Mouse (Mus musculus) brown adipose tissue, adult 24 weeks (tissue): ENCODE data around the gene Khnyn. TPM values are rescaled to one million over a fixed set of nuclear protein-coding genes. Genes with fewer than 3 reads are reported as not detected.

ENCODE experiments used
- H3K27ac ChIP-seq: fragments of 200-500 bp; replicated peaks from 2 replicates; pipeline ENCODE4 v1.5.1; 2012; ENCODE audit warnings: low read depth, mild to moderate bottlenecking, low read length
- H3K4me1 ChIP-seq: fragments of 200-500 bp; 2 replicates; pipeline ENCODE4 v1.6.1; 2012; ENCODE audit warnings: low read length, mixed read lengths; ENCODE audit not compliant: control insufficient read depth, insufficient read depth, insufficient read length
- H3K4me3 ChIP-seq: fragments of 200-500 bp; 2 replicates; pipeline ENCODE4 v1.5.1; 2012; ENCODE audit warnings: low read depth, mild to moderate bottlenecking, low read length, moderate library complexity; ENCODE audit not compliant: insufficient read depth
- polyA plus RNA-seq: library from polyadenylated mRNA; stranded (reverse); fragments of >200 nt; gene quantifications from 2 replicates; pipeline ENCODE4 v1.2.4, GENCODE M21; 2012; ENCODE audit not compliant: missing spikeins, insufficient read depth, insufficient read length

Khnyn gene
- polyA plus RNA-seq, 1 experiment = 4.2 TPM

DNA sequence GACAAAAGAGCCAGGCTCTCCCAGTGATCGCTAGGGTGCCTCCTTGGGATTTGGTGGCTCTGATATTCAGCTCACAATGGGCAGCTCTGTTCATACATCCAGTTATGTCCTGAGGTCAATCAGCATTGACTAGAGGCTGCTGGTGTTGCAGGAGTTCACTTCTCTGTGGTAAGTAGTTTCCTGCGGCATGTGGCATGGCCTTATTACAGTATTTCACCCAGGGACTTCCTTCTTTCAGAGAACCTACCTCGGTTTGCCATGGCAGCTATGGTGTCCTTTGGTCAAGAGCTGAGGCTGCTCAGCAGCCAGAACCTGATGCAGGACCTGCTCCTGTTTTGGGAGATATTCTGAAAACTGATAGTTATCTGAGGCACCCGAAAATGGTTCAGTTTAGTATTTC lies 42.1 kb downstream of the Khnyn start:
- Histone ChIP-seq H3K4me3 (no peak overlapping the region), H3K4me1 (no peaks in the 10 kb centered on the region), H3K27ac (no peak overlapping the region)

DNA sequence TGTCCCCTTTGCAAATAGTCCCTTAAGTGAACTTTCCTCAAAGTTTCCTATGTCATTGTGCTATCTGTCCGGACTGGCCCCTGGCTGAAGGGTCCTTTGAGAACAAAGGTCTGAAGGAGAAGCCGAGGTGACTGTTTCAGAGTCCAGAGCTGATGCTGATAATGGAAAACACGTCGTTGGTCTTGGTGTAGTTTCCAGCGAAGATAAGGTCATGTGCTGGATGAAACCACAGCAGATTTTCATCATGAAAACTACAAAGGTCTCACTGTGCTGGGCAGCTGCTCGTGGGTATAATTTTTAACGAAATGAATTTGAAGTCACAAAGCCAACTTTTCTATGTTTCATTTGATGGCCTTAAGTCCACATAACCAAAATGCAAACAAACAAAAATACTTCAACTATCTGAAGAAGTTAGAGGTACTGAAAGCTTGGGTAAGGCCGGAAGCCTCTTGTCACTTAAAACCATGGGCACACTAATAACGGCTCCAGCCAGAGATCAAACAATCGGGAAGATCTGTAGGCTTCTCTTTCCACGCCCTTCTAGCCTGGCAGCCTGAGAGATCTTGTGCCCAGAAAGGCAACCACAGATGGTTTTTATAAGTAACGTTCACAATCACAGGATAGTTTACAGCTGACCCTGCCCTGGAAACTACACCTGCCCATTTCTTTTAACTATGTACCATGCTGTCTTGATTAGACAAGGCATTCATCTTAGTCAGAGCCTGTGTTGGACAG lies 44.7 kb downstream of the Khnyn start:
- Histone ChIP-seq H3K4me1 (no peaks in the 10 kb centered on the region), H3K27ac (no peak overlapping the region), H3K4me3 (no peak overlapping the region)

DNA sequence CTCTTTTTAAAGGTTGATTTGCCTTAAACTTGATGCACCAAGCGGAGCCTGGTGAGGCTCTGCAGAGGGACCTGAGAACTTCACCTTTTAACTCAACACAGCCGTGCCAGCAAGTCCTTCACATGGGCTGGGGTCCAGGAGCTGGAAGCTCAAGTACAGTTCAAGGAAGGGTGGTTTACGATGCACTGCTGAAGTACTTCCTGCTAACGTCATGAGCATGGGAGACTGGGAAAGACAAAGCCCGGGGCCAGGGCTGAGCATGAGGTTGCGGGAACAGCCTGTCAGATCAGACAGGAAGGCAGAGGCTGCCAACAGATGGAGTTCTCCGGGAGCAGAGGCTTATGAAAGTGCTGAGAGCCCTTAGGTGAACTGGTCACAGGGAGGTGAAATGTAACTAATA lies 48.8 kb downstream of the Khnyn start:
- no peaks in the 10 kb centered on the region for H3K4me1 ChIP-seq
- no peak overlapping the region for H3K4me3 ChIP-seq
- peak overlapping the region; percentile 69; the same call in 1 of the 2 replicates for H3K27ac ChIP-seq

DNA sequence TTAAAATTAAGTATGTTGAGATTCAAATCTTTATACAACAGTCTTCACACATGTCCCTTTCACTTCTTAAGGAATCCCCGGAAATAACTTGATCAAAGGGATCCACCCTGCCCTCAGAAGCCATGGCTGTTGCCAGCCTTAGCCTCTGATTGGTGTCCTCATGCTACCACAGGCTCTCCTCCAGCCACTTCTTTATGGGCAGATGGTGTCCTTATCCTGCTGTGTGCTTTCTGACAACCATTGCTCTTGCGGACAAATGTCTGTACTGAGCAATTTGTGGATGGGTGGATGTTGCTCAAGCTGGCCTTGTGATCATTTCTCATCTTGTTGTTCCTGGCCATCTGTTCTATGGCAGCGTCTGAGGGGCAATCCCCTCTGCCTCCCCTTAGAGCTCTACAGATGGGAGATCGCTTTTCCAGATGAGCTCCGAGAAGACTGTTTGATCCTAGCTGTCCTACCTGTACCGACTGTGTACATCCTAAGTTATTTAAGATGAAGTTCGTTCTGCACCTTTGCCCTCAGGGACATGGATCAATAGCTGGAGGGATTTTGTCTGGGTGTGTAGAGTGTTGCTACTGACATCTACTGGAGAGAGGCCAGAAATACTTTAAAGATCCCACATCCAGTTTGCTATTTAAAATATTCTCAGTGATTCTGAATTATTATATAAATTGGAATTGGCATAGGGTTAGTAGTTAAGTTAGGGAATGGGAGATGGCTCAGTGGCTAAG lies 55.5 kb downstream of the Khnyn start:
- Histone ChIP-seq H3K27ac (no peak overlapping the region), H3K4me1 (no peaks in the 10 kb centered on the region), H3K4me3 (no peak overlapping the region)

DNA sequence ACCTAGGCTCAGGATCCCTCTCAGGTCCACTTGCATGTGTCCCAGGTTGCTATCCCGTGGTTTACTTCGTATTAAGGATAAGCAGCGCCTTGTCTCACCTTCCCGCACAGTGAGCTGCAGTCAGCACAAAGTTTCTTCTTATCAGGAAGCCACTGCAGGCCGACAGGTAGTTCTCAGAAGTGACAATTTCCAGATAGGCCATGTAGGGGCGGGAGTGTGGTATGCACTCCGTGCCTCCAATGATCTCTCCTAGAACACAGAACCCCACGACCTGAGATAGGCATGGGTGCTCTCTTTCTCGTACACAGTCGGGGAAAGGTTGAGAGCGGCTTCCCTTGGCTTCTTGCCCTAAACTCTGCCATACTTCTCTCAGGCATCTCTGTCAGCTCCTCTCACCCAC lies 58.9 kb downstream of the Khnyn start:
- H3K4me3 ChIP-seq = no peak overlapping the region
- no peak overlapping the region for H3K27ac ChIP-seq
- H3K4me1 ChIP-seq = no peaks in the 10 kb centered on the region

DNA sequence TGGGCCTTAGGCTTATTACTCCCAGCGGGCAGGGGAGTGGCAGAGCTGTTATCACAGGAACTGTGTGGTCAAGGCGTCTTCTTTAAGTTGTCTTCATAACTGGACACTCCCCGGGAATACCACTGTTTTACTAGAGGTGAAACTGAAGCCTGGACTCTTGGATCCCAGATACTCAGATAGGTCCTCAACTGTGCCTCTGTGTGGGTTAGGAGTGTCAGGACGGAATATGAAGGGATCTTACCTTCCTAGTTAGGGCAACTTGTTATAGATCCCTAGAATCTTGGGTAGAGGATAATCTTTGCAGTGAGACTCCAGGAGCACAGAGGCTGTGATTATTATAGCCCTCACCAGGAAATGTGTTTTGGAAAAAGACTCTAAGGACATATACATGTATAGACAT lies 59.8 kb downstream of the Khnyn start, which contains the start of gene Cma1:
TSS of gene Cma1 (minus strand) at position 101 of the 400 bp plus-strand sequence.
- Histone ChIP-seq H3K4me3 (no peak within 1 kb of the TSS), H3K4me1 (no peaks in the 10 kb centered on the region), H3K27ac (no peak within 1 kb of the TSS)

DNA sequence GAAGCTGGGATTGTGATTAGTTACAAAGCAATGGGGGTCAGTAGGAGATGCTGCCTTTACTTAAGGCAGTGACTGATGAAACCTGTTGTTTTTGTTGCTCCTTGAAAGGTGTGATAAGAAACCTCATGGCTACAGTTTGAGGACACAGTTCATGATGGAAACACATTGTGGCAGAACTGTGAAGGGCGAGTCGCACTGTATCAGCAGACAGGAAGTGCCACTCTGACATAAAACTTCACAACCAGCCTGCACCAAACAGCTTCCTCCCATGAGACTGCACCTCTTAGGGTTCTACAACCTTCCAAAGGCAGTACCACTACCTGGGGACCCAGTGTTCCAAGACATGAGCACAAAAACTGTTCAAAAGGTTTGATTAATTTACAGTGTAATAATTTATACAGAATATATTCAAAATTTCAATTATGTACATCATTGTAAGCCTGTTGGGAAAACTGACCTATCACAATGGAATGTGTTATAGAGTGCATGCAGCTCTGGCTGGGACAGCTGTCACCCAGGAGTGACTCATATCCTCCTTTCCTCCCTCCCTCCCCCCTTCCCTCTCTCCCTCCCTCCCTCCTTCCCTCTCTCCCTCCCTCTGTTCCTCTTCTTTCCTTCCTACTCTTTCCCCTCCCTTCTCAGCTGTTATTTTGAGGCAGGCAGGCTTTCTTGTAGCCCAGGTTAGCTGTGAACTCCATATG lies 61.7 kb downstream of the Khnyn start:
- H3K27ac ChIP-seq = no peak overlapping the region
- H3K4me1 ChIP-seq = no peaks in the 10 kb centered on the region
- no peak overlapping the region for H3K4me3 ChIP-seq

Other genes starting within 250 kb of the Khnyn start
- gene Ipo4, start 249.0 kb upstream of the Khnyn start, polyA plus RNA-seq = 25.0 and 31.0 TPM in 2 replicates
- 2.7 and 3.4 TPM in 2 replicates for gene Gm49378, start 247.1 kb upstream of the Khnyn start, polyA plus RNA-seq
- gene Tm9sf1, start 241.1 kb upstream of the Khnyn start, polyA plus RNA-seq = 21.6 and 26.6 TPM in 2 replicates
- not detected in 2 replicates for gene Tssk4, start 234.8 kb upstream of the Khnyn start, polyA plus RNA-seq
- 29.0 and 33.3 TPM in 2 replicates for gene Mdp1, start 224.4 kb upstream of the Khnyn start, polyA plus RNA-seq
- 19.8 and 20.3 TPM in 2 replicates for gene Gmpr2, start 213.0 kb upstream of the Khnyn start, polyA plus RNA-seq
- gene Nedd8, start 212.8 kb upstream of the Khnyn start, polyA plus RNA-seq = 243 and 245 TPM in 2 replicates
- 8.2 and 9.2 TPM in 2 replicates for gene Tinf2, start 203.1 kb upstream of the Khnyn start, polyA plus RNA-seq
- not detected in 2 replicates for gene Tgm1, start 171.0 kb upstream of the Khnyn start, polyA plus RNA-seq
- 8.9 and 10.1 TPM in 2 replicates for gene Rabggta, start 162.7 kb upstream of the Khnyn start, polyA plus RNA-seq
- 58.8 and 101 TPM in 2 replicates for gene Dhrs1, start 139.3 kb upstream of the Khnyn start, polyA plus RNA-seq
- gene Nop9, start 139.3 kb upstream of the Khnyn start, polyA plus RNA-seq = 4.8 and 5.5 TPM in 2 replicates
- 16.3 and 27.9 TPM in 2 replicates for gene Cideb, start 126.5 kb upstream of the Khnyn start, polyA plus RNA-seq
- not detected in 2 replicates for gene Ltb4r2, start 123.5 kb upstream of the Khnyn start, polyA plus RNA-seq
- not detected in 2 replicates for gene Ltb4r1, start 119.0 kb upstream of the Khnyn start, polyA plus RNA-seq
- 4.1 and 6.3 TPM in 2 replicates for gene Adcy4, start 100.9 kb upstream of the Khnyn start, polyA plus RNA-seq
- gene Ripk3, start 96.1 kb upstream of the Khnyn start, polyA plus RNA-seq = 3.7 and 5.0 TPM in 2 replicates
- gene Nfatc4, start 61.8 kb upstream of the Khnyn start, polyA plus RNA-seq = 1.5 and 1.8 TPM in 2 replicates
- gene Nynrin, start 30.9 kb upstream of the Khnyn start, polyA plus RNA-seq = 0.87 and 1.0 TPM in 2 replicates
- not detected in 2 replicates for gene Cbln3, start 555 bp upstream of the Khnyn start, polyA plus RNA-seq
- gene Sdr39u1, start 15.3 kb downstream of the Khnyn start, polyA plus RNA-seq = 134 and 149 TPM in 2 replicates
- 6.1 and 8.2 TPM in 2 replicates for gene Cma1, start 59.7 kb downstream of the Khnyn start, polyA plus RNA-seq
- gene Cma2, start 66.0 kb downstream of the Khnyn start, polyA plus RNA-seq = not detected in 2 replicates
- gene Mcpt1, start 133.0 kb downstream of the Khnyn start, polyA plus RNA-seq = not detected in 2 replicates
- not detected in 2 replicates for gene Mcpt9, start 145.5 kb downstream of the Khnyn start, polyA plus RNA-seq
- gene Mcpt2, start 157.1 kb downstream of the Khnyn start, polyA plus RNA-seq = not detected in 2 replicates
- gene Mcpt4, start 177.4 kb downstream of the Khnyn start, polyA plus RNA-seq = 8.2 and 8.8 TPM in 2 replicates
- not detected in 2 replicates for gene Mcpt8, start 200.3 kb downstream of the Khnyn start, polyA plus RNA-seq
- gene Ctsg, start 217.6 kb downstream of the Khnyn start, polyA plus RNA-seq = not detected in 2 replicates
- gene Gzme, start 235.7 kb downstream of the Khnyn start, polyA plus RNA-seq = not detected in 2 replicates
- gene Gzmd, start 247.7 kb downstream of the Khnyn start, polyA plus RNA-seq = not detected in 2 replicates